Mouse (Mus musculus): Measurements from ENCODE around the gene Hhat. TPM values are rescaled to one million over a fixed set of nuclear protein-coding genes. Genes with fewer than 3 reads are reported as not detected.

The Hhat gene
- polyA plus RNA-seq, 1 experiment from 2014 or later, result 16.5 TPM

DNA sequence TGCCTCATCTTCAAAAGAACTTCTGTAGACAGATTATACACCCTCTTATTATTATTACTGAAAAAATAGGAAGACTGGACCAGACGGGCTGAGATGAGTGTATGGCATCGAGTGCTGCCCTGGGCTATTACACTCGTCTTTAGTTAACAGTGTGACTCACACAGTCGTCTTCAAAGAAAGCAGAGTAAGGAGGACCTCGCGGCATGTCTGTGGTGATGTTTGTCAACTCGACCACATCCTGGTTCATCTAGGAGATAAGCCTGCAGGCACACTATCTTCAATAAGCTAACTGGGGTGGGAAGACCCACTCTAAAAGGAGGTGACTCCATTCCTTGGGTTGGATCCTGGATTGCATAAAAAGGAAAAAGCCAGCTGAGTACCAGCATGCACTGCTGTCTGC, 78.0 kb downstream of the Hhat start:
- no peak overlapping the region for H3K4me2 ChIP-seq (replicated peaks; ENCODE audit: low read depth, low read length)
- 87% methylated on average over 7 of the region's 7 CpGs for WGBS
- no peak overlapping the region for H3K4me3 ChIP-seq (ENCODE audit: low read length)
- H3K27me3 ChIP-seq (ENCODE audit: control insufficient read depth, insufficient read depth, low read length), result no peaks in the 10 kb centered on the region
- no peaks in the 10 kb centered on the region for H3K9me3 ChIP-seq (ENCODE audit: control insufficient read depth, low read length)
- no peaks in the 10 kb centered on the region for H3K36me3 ChIP-seq (ENCODE audit: control insufficient read depth, insufficient read depth, low read length)
- no peaks in the 10 kb centered on the region for H3K4me1 ChIP-seq (ENCODE audit: control insufficient read depth, insufficient read depth, low read length)
- no peak overlapping the region for H3K27ac ChIP-seq (ENCODE audit: low read depth, low read length)
- no peak for ATAC-seq (ENCODE audit: low FRiP score, low TSS enrichment)
- no peak overlapping the region for H3K9ac ChIP-seq (ENCODE audit: low read depth, low read length)

DNA sequence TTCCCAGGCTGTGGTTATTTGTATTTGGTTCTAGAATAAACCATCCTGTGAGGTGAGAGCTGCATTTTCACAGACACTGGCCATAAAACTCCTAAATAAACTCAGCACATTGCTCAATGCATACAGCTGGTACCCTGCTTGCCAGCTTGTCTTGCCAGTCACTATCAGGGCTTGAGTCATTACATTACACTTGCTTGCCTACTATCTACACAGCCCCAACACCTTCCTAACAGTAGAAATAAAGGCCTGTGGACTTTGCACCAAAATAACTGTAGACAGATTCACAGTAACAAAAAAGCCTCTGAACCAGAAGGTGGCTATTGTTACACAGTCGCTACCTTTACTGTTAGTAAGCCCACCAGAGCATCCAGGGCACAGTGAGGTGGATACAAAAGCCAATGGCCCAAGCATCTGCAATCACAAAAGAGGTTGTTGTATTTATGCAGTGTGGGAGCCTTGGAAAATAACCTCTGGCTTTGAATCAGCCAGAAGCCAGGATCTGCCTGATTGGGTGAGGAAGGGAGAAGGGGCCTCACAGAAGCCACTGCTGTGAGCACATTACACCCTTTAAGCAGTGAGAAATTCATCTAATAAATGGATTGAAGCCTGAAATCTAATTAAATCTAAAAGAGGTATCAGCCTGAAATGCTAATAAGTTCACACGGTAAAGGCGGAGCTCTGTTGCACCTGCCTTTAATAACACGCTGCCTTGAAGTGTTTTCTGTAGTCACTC, 88.6 kb downstream of the Hhat start:
- no peak for ATAC-seq (ENCODE audit: low FRiP score, low TSS enrichment)
- H3K9ac ChIP-seq (ENCODE audit: low read depth, low read length), result no peak overlapping the region
- H3K4me2 ChIP-seq (replicated peaks; ENCODE audit: low read depth, low read length), result no peak overlapping the region
- no peaks in the 10 kb centered on the region for H3K27me3 ChIP-seq (ENCODE audit: control insufficient read depth, insufficient read depth, low read length)
- H3K36me3 ChIP-seq (ENCODE audit: control insufficient read depth, insufficient read depth, low read length), result no peaks in the 10 kb centered on the region
- WGBS, result 86% methylated on average over 4 of the region's 4 CpGs
- H3K4me3 ChIP-seq (ENCODE audit: low read length), result no peak overlapping the region
- H3K27ac ChIP-seq (ENCODE audit: low read depth, low read length), result no peak overlapping the region
- H3K9me3 ChIP-seq (ENCODE audit: control insufficient read depth, low read length), result no peaks in the 10 kb centered on the region
- H3K4me1 ChIP-seq (ENCODE audit: control insufficient read depth, insufficient read depth, low read length), result no peaks in the 10 kb centered on the region

DNA sequence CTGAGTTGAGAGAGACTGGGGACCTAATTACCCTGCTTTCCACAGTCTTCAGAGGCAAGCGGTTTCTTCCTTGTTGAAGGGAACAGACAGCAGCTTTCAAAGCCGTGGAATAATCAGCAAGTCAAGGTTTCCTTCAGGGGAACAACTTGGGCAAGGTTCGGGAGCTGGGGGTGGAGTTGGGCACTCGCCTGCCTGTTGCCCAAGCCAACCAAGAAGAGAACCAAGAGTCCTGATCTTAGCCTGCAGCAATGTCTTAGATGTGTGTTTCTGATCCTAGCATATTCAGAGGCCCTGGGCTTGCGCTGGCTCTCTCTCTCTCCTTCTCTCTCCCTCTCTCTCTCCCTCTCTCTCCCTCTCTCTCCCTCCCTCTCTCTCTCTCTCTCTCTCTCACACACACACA, 93.8 kb downstream of the Hhat start:
- H3K9ac ChIP-seq (ENCODE audit: low read depth, low read length), result no peak overlapping the region
- no peaks in the 10 kb centered on the region for H3K27me3 ChIP-seq (ENCODE audit: control insufficient read depth, insufficient read depth, low read length)
- WGBS, result 78% methylated on average over 5 of the region's 5 CpGs

DNA sequence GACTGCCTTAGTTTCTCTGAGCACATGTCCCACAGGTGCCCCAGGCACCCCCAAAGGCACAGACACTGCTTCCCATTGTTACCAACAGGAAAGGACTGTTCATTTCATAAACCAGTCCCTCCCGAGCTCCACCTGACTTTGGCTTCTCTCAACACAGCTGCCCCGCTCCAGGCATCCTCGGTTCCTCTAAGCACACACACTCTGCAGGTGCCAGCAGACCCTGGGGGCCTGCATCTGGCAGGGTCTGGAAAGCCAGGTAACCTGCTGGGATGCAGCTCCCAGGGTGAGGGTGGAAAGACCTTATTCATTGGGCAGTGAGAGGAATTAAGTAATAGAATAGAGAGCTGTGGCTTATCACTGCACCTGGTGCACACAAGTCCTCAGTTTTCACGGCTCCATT, 107.4 kb downstream of the Hhat start:
- Histone ChIP-seq H3K4me3 (ENCODE audit: low read length) (no peak overlapping the region), H3K4me1 (ENCODE audit: control insufficient read depth, insufficient read depth, low read length) (no peaks in the 10 kb centered on the region), H3K9ac (ENCODE audit: low read depth, low read length) (no peak overlapping the region), H3K27me3 (ENCODE audit: control insufficient read depth, insufficient read depth, low read length) (no peaks in the 10 kb centered on the region), H3K4me2 (replicated peaks; ENCODE audit: low read depth, low read length) (no peak overlapping the region), H3K27ac (ENCODE audit: low read depth, low read length) (no peak overlapping the region), H3K9me3 (ENCODE audit: control insufficient read depth, low read length) (0 out of 2 replicates have a peak, but pooled peaks cover 3% of the 10 kb centered on the region), H3K36me3 (ENCODE audit: control insufficient read depth, insufficient read depth, low read length) (no peaks in the 10 kb centered on the region)
- no peak for ATAC-seq (ENCODE audit: low FRiP score, low TSS enrichment)
- 70% methylated on average over 4 of the region's 4 CpGs for WGBS

More for the DNA sequence above, 93.8 kb downstream of the Hhat start:
- Histone ChIP-seq H3K27ac (ENCODE audit: low read depth, low read length) (no peak overlapping the region), H3K4me1 (ENCODE audit: control insufficient read depth, insufficient read depth, low read length) (no peaks in the 10 kb centered on the region), H3K4me2 (replicated peaks; ENCODE audit: low read depth, low read length) (no peak overlapping the region), H3K36me3 (ENCODE audit: control insufficient read depth, insufficient read depth, low read length) (no peaks in the 10 kb centered on the region; the same call in 1 of the 2 replicates), H3K4me3 (ENCODE audit: low read length) (no peak overlapping the region), H3K9me3 (ENCODE audit: control insufficient read depth, low read length) (peaks cover 3% of the 10 kb centered on the region; the same call in 1 of the 2 replicates)
- ATAC-seq (ENCODE audit: low FRiP score, low TSS enrichment), result no peak

DNA sequence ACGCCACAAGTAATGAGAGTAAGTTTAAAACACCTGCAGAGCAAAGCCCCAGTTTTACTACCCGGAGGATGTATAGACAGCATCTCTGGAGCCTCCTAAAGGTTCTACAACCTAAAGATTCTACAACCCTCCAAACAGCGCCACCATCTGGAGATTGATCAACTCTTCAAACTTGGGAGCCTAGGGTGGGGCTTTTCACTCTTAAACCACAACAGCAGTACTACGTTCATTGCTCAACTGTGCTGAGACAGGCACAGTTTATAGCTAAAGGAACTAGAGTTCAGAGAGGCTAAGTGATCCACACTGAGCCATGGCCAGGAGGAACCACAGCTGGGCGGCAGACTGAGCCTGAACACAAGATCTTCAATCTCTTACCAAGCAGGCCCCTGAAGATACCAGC, 107.9 kb downstream of the Hhat start:
- WGBS, result 66% methylated on average over 5 of the region's 5 CpGs
- Histone ChIP-seq H3K9ac (ENCODE audit: low read depth, low read length) (no peak overlapping the region), H3K4me1 (ENCODE audit: control insufficient read depth, insufficient read depth, low read length) (no peaks in the 10 kb centered on the region), H3K4me2 (replicated peaks; ENCODE audit: low read depth, low read length) (no peak overlapping the region), H3K4me3 (ENCODE audit: low read length) (no peak overlapping the region), H3K9me3 (ENCODE audit: control insufficient read depth, low read length) (0 out of 2 replicates have a peak, but pooled peaks cover 3% of the 10 kb centered on the region), H3K36me3 (ENCODE audit: control insufficient read depth, insufficient read depth, low read length) (no peaks in the 10 kb centered on the region), H3K27me3 (ENCODE audit: control insufficient read depth, insufficient read depth, low read length) (no peaks in the 10 kb centered on the region), H3K27ac (ENCODE audit: low read depth, low read length) (no peak overlapping the region)
- ATAC-seq (ENCODE audit: low FRiP score, low TSS enrichment), result no peak

DNA sequence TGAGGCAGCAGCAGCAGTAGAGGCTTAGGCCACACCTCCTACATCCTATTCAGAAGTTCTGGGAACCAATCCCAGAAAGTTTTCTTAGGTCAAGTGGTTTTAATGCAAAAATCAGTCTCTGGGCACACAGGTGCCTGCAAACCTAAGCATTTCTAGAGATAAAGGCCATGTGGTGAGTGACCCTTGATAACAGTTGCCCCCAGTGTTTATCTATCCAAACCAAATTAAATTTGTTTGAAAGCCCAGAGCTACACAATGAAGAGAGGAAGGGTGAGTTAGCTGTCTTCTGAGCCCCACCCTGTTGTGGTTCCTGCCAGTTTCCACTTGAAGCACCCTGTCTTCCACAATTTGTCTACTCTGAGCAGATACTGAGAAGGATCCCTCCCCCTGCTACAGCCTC, 109.4 kb downstream of the Hhat start:
- Histone ChIP-seq H3K4me3 (ENCODE audit: low read length) (no peak overlapping the region), H3K4me1 (ENCODE audit: control insufficient read depth, insufficient read depth, low read length) (no peaks in the 10 kb centered on the region), H3K9me3 (ENCODE audit: control insufficient read depth, low read length) (0 out of 2 replicates have a peak, but pooled peaks cover 3% of the 10 kb centered on the region), H3K9ac (ENCODE audit: low read depth, low read length) (no peak overlapping the region), H3K4me2 (replicated peaks; ENCODE audit: low read depth, low read length) (no peak overlapping the region), H3K36me3 (ENCODE audit: control insufficient read depth, insufficient read depth, low read length) (no peaks in the 10 kb centered on the region), H3K27me3 (ENCODE audit: control insufficient read depth, insufficient read depth, low read length) (no peaks in the 10 kb centered on the region), H3K27ac (ENCODE audit: low read depth, low read length) (no peak overlapping the region)
- no peak for ATAC-seq (ENCODE audit: low FRiP score, low TSS enrichment)

DNA sequence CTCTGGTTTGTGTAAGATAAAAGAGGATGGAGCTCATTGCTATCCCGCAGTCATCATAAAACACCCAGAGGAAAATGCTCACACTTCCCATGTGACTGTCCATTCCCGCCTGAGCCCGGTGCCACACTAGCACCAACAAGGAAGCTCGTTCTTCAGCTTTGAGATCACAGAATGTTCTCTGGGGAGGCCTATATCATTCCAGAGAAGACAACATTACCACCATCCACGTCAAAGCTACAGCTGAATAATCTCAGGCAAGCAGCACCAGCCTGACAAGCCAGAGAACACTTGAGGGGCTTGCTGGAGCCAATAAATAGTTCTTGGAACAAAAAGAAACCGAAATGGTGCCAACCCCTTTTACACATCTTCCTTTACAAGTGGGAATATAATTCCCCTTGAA, 113.6 kb downstream of the Hhat start:
- WGBS, result 51% methylated on average over 6 of the region's 6 CpGs
- ATAC-seq (ENCODE audit: low FRiP score, low TSS enrichment), result no peak

DNA sequence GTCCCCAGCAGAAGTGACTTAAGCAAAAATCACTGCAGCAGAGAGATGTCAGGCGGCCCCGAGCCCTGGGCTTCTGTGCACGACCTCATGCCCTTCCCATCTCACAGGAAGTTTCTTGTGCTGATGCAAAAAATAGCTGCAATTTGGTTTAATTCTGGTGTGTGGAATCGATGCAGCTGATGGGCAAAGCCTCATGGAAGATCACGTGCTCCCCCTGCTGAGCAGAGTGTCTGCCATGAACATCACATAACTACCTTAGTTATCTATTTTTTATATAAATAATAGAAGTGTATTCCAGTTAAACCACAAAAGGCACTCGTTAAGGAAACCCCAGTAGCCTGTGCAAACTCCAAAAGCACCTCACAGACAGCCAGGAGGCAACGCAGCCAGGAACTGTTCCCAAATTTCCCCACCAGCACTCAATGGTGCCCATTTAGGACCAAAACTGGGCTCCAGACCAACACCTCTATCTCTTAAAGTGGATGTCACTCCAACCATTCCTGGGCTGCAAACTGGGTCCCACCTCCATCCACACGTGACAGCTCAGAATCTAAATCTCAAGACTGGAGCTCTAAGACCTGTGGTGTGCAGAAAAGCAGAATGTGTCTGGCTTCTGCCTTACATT, 118.9 kb downstream of the Hhat start:
- Histone ChIP-seq H3K4me3 (ENCODE audit: low read length) (no peak overlapping the region), H3K36me3 (ENCODE audit: control insufficient read depth, insufficient read depth, low read length) (no peaks in the 10 kb centered on the region), H3K9me3 (ENCODE audit: control insufficient read depth, low read length) (no peaks in the 10 kb centered on the region), H3K4me1 (ENCODE audit: control insufficient read depth, insufficient read depth, low read length) (0 out of 2 replicates have a peak, but pooled peaks cover 2% of the 10 kb centered on the region), H3K9ac (ENCODE audit: low read depth, low read length) (no peak overlapping the region), H3K4me2 (replicated peaks; ENCODE audit: low read depth, low read length) (no peak overlapping the region), H3K27ac (ENCODE audit: low read depth, low read length) (no peak overlapping the region), H3K27me3 (ENCODE audit: control insufficient read depth, insufficient read depth, low read length) (no peaks in the 10 kb centered on the region)
- WGBS, result 69% methylated on average over 8 of the region's 8 CpGs
- no peak for ATAC-seq (ENCODE audit: low FRiP score, low TSS enrichment)

More for the DNA sequence above, 113.6 kb downstream of the Hhat start:
- Histone ChIP-seq H3K4me3 (ENCODE audit: low read length) (no peak overlapping the region), H3K27ac (ENCODE audit: low read depth, low read length) (no peak overlapping the region), H3K27me3 (ENCODE audit: control insufficient read depth, insufficient read depth, low read length) (no peaks in the 10 kb centered on the region), H3K36me3 (ENCODE audit: control insufficient read depth, insufficient read depth, low read length) (no peaks in the 10 kb centered on the region), H3K4me2 (replicated peaks; ENCODE audit: low read depth, low read length) (no peak overlapping the region), H3K9ac (ENCODE audit: low read depth, low read length) (no peak overlapping the region), H3K9me3 (ENCODE audit: control insufficient read depth, low read length) (0 out of 2 replicates have a peak, but pooled peaks cover 3% of the 10 kb centered on the region), H3K4me1 (ENCODE audit: control insufficient read depth, insufficient read depth, low read length) (no peaks in the 10 kb centered on the region)

DNA sequence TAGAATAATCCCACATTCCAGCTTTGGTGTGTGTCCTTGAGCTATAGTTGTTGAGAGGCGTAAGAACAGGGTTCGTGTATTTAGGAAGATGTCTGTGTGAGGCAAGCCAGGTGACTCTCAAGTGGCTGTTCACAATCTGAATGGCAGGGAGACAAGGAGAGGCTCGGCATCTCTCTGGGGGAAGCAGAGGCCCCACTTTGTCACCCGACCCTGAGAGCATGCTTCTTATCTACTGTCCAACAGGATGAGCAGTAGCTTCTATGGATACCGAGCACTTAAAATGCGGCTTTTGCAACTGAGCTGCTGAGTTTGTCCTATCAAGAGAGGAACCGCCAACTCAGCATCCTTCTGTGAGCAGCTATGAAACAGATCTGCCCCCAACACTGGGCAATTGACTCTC, 120.4 kb downstream of the Hhat start:
- ATAC-seq (ENCODE audit: low FRiP score, low TSS enrichment), result no peak
- Histone ChIP-seq H3K4me3 (ENCODE audit: low read length) (no peak overlapping the region), H3K4me2 (replicated peaks; ENCODE audit: low read depth, low read length) (no peak overlapping the region), H3K4me1 (ENCODE audit: control insufficient read depth, insufficient read depth, low read length) (0 out of 2 replicates have a peak, but pooled peaks cover 2% of the 10 kb centered on the region), H3K9ac (ENCODE audit: low read depth, low read length) (no peak overlapping the region), H3K27ac (ENCODE audit: low read depth, low read length) (no peak overlapping the region), H3K27me3 (ENCODE audit: control insufficient read depth, insufficient read depth, low read length) (no peaks in the 10 kb centered on the region), H3K36me3 (ENCODE audit: control insufficient read depth, insufficient read depth, low read length) (no peaks in the 10 kb centered on the region), H3K9me3 (ENCODE audit: control insufficient read depth, low read length) (no peaks in the 10 kb centered on the region)
- WGBS, result 79% methylated on average over 7 of the region's 7 CpGs

Measured in kidney, embryonic 14.5 days (tissue).